Mouse (Mus musculus): ENCODE data around the gene Fzd4.

Gene Fzd4

GRCm38 (mm10) chr7:89400721-89401120 is 3.4 kb upstream of the Fzd4 start:
- no peak for ATAC-seq (ENCODE audit: insufficient number of reproducible peaks, low FRiP score, low TSS enrichment)

GRCm38 (mm10) chr7:89401136-89401858 is 2.9 kb upstream of the Fzd4 start:
- no peak for ATAC-seq (ENCODE audit: insufficient number of reproducible peaks, low FRiP score, low TSS enrichment)

GRCm38 (mm10) chr7:89401936-89402335 is 2.2 kb upstream of the Fzd4 start:
- no peak for ATAC-seq (ENCODE audit: insufficient number of reproducible peaks, low FRiP score, low TSS enrichment)

- ATAC-seq (ENCODE audit: insufficient number of reproducible peaks, low FRiP score, low TSS enrichment), result peak; percentile 71
Observed at GRCm38 (mm10) chr7:89403053-89403972, 842 bp upstream of the Fzd4 start.

GRCm38 (mm10) chr7:89404734-89405440 is 732 bp downstream of the Fzd4 start:
- ATAC-seq (ENCODE audit: insufficient number of reproducible peaks, low FRiP score, low TSS enrichment), result no peak

- no peak for ATAC-seq (ENCODE audit: insufficient number of reproducible peaks, low FRiP score, low TSS enrichment)
Observed at GRCm38 (mm10) chr7:89406011-89406410, 1.9 kb downstream of the Fzd4 start.

GRCm38 (mm10) chr7:89407006-89407940 is 3.1 kb downstream of the Fzd4 start:
- ATAC-seq (ENCODE audit: insufficient number of reproducible peaks, low FRiP score, low TSS enrichment), result no peak

- ATAC-seq (ENCODE audit: insufficient number of reproducible peaks, low FRiP score, low TSS enrichment), result no peak; the same call in 1 of the 2 replicates
Observed at GRCm38 (mm10) chr7:89410294-89410693, 6.1 kb downstream of the Fzd4 start.

- ATAC-seq (ENCODE audit: insufficient number of reproducible peaks, low FRiP score, low TSS enrichment), result no peak; the same call in 1 of the 2 replicates
Observed at GRCm38 (mm10) chr7:89411346-89411745, 7.2 kb downstream of the Fzd4 start.

GRCm38 (mm10) chr7:89412094-89412493 is 7.9 kb downstream of the Fzd4 start:
- ATAC-seq (ENCODE audit: insufficient number of reproducible peaks, low FRiP score, low TSS enrichment), result no peak

- ATAC-seq (ENCODE audit: insufficient number of reproducible peaks, low FRiP score, low TSS enrichment), result no peak
Observed at GRCm38 (mm10) chr7:89416027-89416426, 11.9 kb downstream of the Fzd4 start.

- no peak for ATAC-seq (ENCODE audit: insufficient number of reproducible peaks, low FRiP score, low TSS enrichment)
Observed at GRCm38 (mm10) chr7:89417707-89418106, 13.6 kb downstream of the Fzd4 start.

- ATAC-seq (ENCODE audit: insufficient number of reproducible peaks, low FRiP score, low TSS enrichment), result no peak
Observed at GRCm38 (mm10) chr7:89418127-89418653, 14.0 kb downstream of the Fzd4 start.

GRCm38 (mm10) chr7:89418917-89419679 is 14.9 kb downstream of the Fzd4 start:
- no peak for ATAC-seq (ENCODE audit: insufficient number of reproducible peaks, low FRiP score, low TSS enrichment)

GRCm38 (mm10) chr7:89421294-89421693 is 17.1 kb downstream of the Fzd4 start:
- ATAC-seq (ENCODE audit: insufficient number of reproducible peaks, low FRiP score, low TSS enrichment), result no peak

GRCm38 (mm10) chr7:89422650-89423049 is 18.5 kb downstream of the Fzd4 start:
- ATAC-seq (ENCODE audit: insufficient number of reproducible peaks, low FRiP score, low TSS enrichment), result no peak

GRCm38 (mm10) chr7:89423194-89423593 is 19.0 kb downstream of the Fzd4 start:
- no peak for ATAC-seq (ENCODE audit: insufficient number of reproducible peaks, low FRiP score, low TSS enrichment)

GRCm38 (mm10) chr7:89423688-89424255 is 19.6 kb downstream of the Fzd4 start:
- no peak for ATAC-seq (ENCODE audit: insufficient number of reproducible peaks, low FRiP score, low TSS enrichment)

Data from cerebellum, adult (tissue).